Mouse (Mus musculus): ENCODE measurements around the gene Fitm2. TPM values are rescaled to one million over a fixed set of nuclear protein-coding genes. Genes with fewer than 3 reads are reported as not detected.

Fitm2 gene
- polyA plus RNA-seq, 1 experiment from 2014 or later = 3.8 TPM

DNA sequence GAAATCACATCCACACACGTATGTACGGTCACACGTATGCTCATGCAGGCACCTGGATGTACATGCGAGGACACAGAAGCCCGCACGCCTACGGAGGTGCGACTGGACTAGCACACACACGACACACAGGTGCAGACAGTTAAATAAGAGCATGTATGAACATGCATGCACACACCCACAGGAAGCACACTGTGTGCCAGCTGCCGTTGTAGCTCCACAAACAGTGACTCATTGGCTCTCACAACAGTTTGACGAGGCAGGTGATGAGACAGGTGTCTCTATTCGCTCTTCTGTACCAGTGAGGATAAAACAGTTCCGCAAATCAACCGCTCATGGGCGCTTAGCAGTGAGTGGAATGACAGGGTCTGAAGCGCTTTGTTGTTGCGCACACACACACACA, 18.2 kb upstream of the Fitm2 start:
- H3K4me2 ChIP-seq (ENCODE audit: low read depth, low read length) = no peak overlapping the region

DNA sequence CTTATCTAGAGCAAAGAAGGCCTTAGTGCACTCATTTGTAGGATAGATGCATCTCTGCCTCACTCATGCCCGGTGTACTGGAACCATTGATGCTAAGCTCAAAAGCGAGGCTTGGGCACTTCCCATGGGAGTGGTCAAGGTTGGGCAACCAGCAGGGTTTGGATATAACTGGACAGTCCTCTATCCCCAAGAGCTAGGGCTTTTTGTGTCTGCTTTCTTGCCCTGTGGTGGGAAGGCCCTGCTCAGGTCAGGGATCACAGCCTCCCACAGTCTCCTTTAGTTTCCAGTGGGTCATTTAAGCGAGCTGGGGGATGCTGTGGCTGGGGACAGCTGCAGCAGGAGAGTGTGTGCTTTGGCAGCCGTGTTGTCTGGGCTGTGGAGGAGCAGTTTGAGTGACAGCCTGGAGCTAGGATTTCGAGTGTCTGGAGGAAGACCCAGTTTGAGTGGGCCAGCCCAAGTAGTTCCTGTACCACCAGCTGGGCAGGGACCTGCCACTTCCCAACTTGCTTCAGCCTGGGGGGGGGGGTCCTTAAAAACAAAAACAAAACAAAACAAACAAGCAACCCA, 17.4 kb upstream of the Fitm2 start:
- 42% methylated on average over 5 of the region's 5 CpGs for WGBS (ENCODE audit: insufficient replicate concordance)

More for the DNA sequence above, 18.2 kb upstream of the Fitm2 start:
- H3K4me3 ChIP-seq (ENCODE audit: low read depth, low read length) = no peak overlapping the region
- no peaks in the 10 kb centered on the region for H3K4me1 ChIP-seq (ENCODE audit: control insufficient read depth, low read depth, low read length)
- H3K9me3 ChIP-seq (replicated peaks; ENCODE audit: control insufficient read depth, low read length) = no peaks in the 10 kb centered on the region
- 73% methylated on average over 17 of the region's 17 CpGs for WGBS (ENCODE audit: insufficient replicate concordance)
- ATAC-seq (ENCODE audit: low read depth) = no peak
- H3K9ac ChIP-seq (ENCODE audit: low read depth, low read length) = no peak overlapping the region
- H3K36me3 ChIP-seq (ENCODE audit: control insufficient read depth, insufficient read depth) = no peaks in the 10 kb centered on the region
- H3K27ac ChIP-seq (ENCODE audit: low read length) = no peak overlapping the region
- H3K27me3 ChIP-seq (ENCODE audit: control insufficient read depth, insufficient read depth, low read depth, low read length) = no peaks in the 10 kb centered on the region

DNA sequence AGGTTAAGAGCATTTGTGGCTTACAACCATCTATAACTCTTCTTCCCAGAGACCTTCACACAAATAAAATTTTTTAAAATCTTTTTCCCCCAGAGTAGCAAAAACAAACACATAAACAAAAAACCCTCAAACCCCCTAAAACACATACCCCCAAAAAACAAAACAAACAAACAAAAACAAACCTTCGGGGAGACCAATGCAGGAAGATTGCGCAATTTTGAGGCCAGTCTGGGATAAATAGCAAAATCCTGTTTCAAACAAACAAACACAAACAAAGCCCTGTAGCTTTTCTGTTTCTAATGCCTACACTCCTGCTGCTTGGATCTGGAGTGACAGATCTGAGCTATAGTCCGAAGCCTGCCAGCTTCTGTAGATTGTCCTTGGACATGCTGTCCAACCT, 14.9 kb upstream of the Fitm2 start:
- no peaks in the 10 kb centered on the region for H3K36me3 ChIP-seq (ENCODE audit: control insufficient read depth, insufficient read depth)
- H3K4me3 ChIP-seq (ENCODE audit: low read depth, low read length) = no peak overlapping the region
- no peak overlapping the region for H3K9ac ChIP-seq (ENCODE audit: low read depth, low read length)
- H3K4me2 ChIP-seq (ENCODE audit: low read depth, low read length) = no peak overlapping the region
- no peaks in the 10 kb centered on the region for H3K4me1 ChIP-seq (ENCODE audit: control insufficient read depth, low read depth, low read length)
- ATAC-seq (ENCODE audit: low read depth) = no peak
- WGBS (ENCODE audit: insufficient replicate concordance) = 58% methylated on average over 3 of the region's 3 CpGs
- H3K9me3 ChIP-seq (replicated peaks; ENCODE audit: control insufficient read depth, low read length) = no peaks in the 10 kb centered on the region
- H3K27me3 ChIP-seq (ENCODE audit: control insufficient read depth, insufficient read depth, low read depth, low read length) = no peaks in the 10 kb centered on the region
- H3K27ac ChIP-seq (ENCODE audit: low read length) = no peak overlapping the region

More for the DNA sequence above, 17.4 kb upstream of the Fitm2 start:
- Histone ChIP-seq H3K4me3 (ENCODE audit: low read depth, low read length) (no peak overlapping the region), H3K9me3 (replicated peaks; ENCODE audit: control insufficient read depth, low read length) (no peaks in the 10 kb centered on the region), H3K27ac (ENCODE audit: low read length) (no peak overlapping the region), H3K36me3 (ENCODE audit: control insufficient read depth, insufficient read depth) (no peaks in the 10 kb centered on the region), H3K4me1 (ENCODE audit: control insufficient read depth, low read depth, low read length) (no peaks in the 10 kb centered on the region), H3K9ac (ENCODE audit: low read depth, low read length) (no peak overlapping the region), H3K4me2 (ENCODE audit: low read depth, low read length) (no peak overlapping the region), H3K27me3 (ENCODE audit: control insufficient read depth, insufficient read depth, low read depth, low read length) (no peaks in the 10 kb centered on the region)
- no peak for ATAC-seq (ENCODE audit: low read depth)

DNA sequence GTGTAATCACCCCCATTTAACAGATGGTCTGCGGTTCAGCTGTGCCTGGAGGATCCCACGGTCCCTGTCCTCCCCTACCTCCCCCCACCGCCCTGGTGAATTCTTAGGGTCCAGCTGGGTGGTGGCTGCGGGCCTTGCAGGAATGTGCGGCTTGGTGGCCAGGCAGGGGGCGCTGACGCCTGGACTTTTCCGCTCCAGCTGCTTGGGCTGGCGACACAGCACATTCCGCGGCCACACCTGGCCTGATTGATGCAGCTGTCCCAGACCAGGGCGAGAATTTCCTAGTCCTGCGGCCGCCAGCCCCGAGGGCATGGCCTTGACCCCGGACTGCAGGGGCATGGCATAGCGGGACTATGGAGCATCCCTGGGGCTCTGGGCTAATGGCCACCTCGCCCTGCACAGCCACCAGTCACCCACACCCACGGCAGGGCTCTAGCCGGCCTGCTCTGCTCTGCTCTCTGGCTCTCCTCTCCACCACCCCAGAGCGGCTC, 9.2 kb upstream of the Fitm2 start:
- Histone ChIP-seq H3K36me3 (ENCODE audit: control insufficient read depth, insufficient read depth) (no peaks in the 10 kb centered on the region), H3K4me3 (ENCODE audit: low read depth, low read length) (no peak overlapping the region; the same call in 1 of the 2 replicates), H3K4me2 (ENCODE audit: low read depth, low read length) (peak overlapping the region; percentile 41), H3K9me3 (replicated peaks; ENCODE audit: control insufficient read depth, low read length) (no peaks in the 10 kb centered on the region), H3K27ac (ENCODE audit: low read length) (no peak overlapping the region), H3K27me3 (ENCODE audit: control insufficient read depth, insufficient read depth, low read depth, low read length) (peaks cover 14% of the 10 kb centered on the region), H3K4me1 (ENCODE audit: control insufficient read depth, low read depth, low read length) (no peaks in the 10 kb centered on the region), H3K9ac (ENCODE audit: low read depth, low read length) (no peak overlapping the region)
- ATAC-seq (ENCODE audit: low read depth) = peak; percentile 39
- 4% methylated on average over 21 of the region's 21 CpGs for WGBS (ENCODE audit: insufficient replicate concordance)

DNA sequence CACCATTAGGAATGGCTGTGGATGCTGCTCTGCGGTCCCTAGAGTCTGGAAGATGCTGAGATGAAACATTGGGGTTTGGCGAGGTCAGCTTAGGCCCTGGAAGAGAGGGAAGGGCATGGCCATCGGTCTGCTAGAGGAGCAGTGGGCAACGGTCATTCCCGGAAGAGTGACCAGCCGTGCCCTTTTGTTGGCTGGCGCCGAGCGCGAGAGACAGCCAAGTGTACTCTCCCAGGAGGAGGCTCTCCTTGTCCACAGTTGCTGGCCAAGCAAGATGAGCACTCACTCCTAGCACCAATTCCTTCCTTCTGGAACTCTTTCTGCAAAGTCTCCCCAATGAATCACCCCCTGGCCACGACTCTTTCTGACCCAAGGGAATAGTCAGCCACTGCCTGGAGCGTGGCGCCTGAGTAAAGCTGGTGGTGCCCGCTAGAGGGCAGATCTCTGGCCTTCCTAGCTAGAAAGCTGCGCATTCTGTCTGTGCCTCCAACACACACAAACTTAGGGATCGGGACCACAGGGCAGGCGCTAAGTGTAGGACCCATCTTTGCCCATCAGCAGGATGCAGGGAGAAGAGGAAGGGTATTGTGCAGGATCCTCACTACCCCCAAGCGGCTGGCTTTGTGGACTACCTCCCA, 7.9 kb upstream of the Fitm2 start:
- Histone ChIP-seq H3K9ac (ENCODE audit: low read depth, low read length) (no peak overlapping the region), H3K4me2 (ENCODE audit: low read depth, low read length) (no peak overlapping the region), H3K36me3 (ENCODE audit: control insufficient read depth, insufficient read depth) (no peaks in the 10 kb centered on the region), H3K27ac (ENCODE audit: low read length) (no peak overlapping the region), H3K9me3 (replicated peaks; ENCODE audit: control insufficient read depth, low read length) (no peaks in the 10 kb centered on the region), H3K4me3 (ENCODE audit: low read depth, low read length) (no peak overlapping the region), H3K4me1 (ENCODE audit: control insufficient read depth, low read depth, low read length) (no peaks in the 10 kb centered on the region), H3K27me3 (ENCODE audit: control insufficient read depth, insufficient read depth, low read depth, low read length) (peaks cover 14% of the 10 kb centered on the region)
- ATAC-seq (ENCODE audit: low read depth) = no peak
- WGBS (ENCODE audit: insufficient replicate concordance) = 46% methylated on average over 18 of the region's 18 CpGs

GRCm38 (mm10) chr2:163471710-163472465, 541 bp downstream of the Fitm2 start:
- Histone ChIP-seq H3K27me3 (ENCODE audit: control insufficient read depth, insufficient read depth, low read depth, low read length) (no peaks in the 10 kb centered on the region), H3K9me3 (replicated peaks; ENCODE audit: control insufficient read depth, low read length) (no peaks in the 10 kb centered on the region), H3K4me1 (ENCODE audit: control insufficient read depth, low read depth, low read length) (peaks cover 8% of the 10 kb centered on the region), H3K4me2 (ENCODE audit: low read depth, low read length) (peak overlapping the region; percentile 94), H3K36me3 (ENCODE audit: control insufficient read depth, insufficient read depth) (peaks cover 2% of the 10 kb centered on the region; the same call in 1 of the 2 replicates), H3K9ac (ENCODE audit: low read depth, low read length) (peak overlapping the region; percentile 84), H3K4me3 (ENCODE audit: low read depth, low read length) (peak overlapping the region; percentile 89), H3K27ac (ENCODE audit: low read length) (peak overlapping the region; percentile 71)
- ATAC-seq (ENCODE audit: low read depth) = peak; percentile 77
- 3% methylated on average over 36 of the region's 36 CpGs for WGBS (ENCODE audit: insufficient replicate concordance)

DNA sequence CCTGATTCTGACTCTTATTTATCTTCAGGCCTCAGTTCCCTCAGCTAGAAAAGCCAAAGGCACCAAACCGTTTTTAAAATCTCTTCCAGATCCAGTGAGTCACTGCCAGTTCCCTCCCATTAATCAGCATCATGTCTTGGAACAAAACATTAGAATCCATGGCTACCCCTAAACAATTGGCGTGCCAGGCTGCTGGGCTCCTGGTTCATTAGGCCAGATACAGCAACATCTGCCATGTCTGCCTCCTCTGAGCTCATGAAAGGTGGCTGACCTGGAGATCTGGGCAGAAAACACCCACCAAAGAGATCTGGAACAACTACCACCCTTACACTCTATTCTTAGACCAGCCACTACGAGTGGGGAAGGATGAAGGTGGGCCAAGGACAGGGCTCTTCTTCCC, 1.3 kb downstream of the Fitm2 start:
- ATAC-seq (ENCODE audit: low read depth) = no peak
- peak overlapping the region; percentile 84; the same call in 1 of the 2 replicates for H3K9ac ChIP-seq (ENCODE audit: low read depth, low read length)
- no peaks in the 10 kb centered on the region for H3K9me3 ChIP-seq (replicated peaks; ENCODE audit: control insufficient read depth, low read length)
- H3K27me3 ChIP-seq (ENCODE audit: control insufficient read depth, insufficient read depth, low read depth, low read length) = no peaks in the 10 kb centered on the region
- 65% methylated on average over 3 of the region's 3 CpGs for WGBS (ENCODE audit: insufficient replicate concordance)
- no peak overlapping the region for H3K27ac ChIP-seq (ENCODE audit: low read length)
- peaks cover 8% of the 10 kb centered on the region for H3K4me1 ChIP-seq (ENCODE audit: control insufficient read depth, low read depth, low read length)
- peak overlapping the region; percentile 89 for H3K4me3 ChIP-seq (ENCODE audit: low read depth, low read length)
- peak overlapping the region; percentile 94 for H3K4me2 ChIP-seq (ENCODE audit: low read depth, low read length)
- peaks cover 2% of the 10 kb centered on the region; the same call in 1 of the 2 replicates for H3K36me3 ChIP-seq (ENCODE audit: control insufficient read depth, insufficient read depth)

DNA sequence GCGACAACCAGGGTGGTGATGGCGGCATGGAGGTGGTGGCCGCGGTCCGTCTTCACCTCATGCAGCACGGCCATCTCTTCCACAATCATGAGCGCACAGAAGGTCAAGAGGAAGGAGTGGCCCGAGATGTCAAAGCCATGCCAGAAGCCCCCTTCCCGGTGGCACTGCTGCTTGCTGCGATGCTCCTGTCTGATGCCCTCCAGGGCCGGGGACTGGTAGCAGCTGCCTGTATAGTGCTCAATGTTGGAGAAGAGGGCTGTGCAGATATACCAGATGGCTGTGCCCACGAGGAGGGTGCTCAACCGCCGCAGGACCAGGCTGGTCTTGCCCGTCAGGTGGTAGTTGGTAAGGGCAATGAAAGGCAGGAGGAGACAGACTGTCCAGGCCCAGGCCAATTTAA, 2.7 kb downstream of the Fitm2 start:
- Histone ChIP-seq H3K4me3 (ENCODE audit: low read depth, low read length) (no peak overlapping the region), H3K27me3 (ENCODE audit: control insufficient read depth, insufficient read depth, low read depth, low read length) (no peaks in the 10 kb centered on the region), H3K4me2 (ENCODE audit: low read depth, low read length) (no peak overlapping the region), H3K4me1 (ENCODE audit: control insufficient read depth, low read depth, low read length) (peaks cover 8% of the 10 kb centered on the region), H3K36me3 (ENCODE audit: control insufficient read depth, insufficient read depth) (peaks cover 2% of the 10 kb centered on the region; the same call in 1 of the 2 replicates), H3K9me3 (replicated peaks; ENCODE audit: control insufficient read depth, low read length) (no peaks in the 10 kb centered on the region), H3K9ac (ENCODE audit: low read depth, low read length) (no peak overlapping the region), H3K27ac (ENCODE audit: low read length) (no peak overlapping the region)
- ATAC-seq (ENCODE audit: low read depth) = no peak
- 80% methylated on average over 15 of the region's 15 CpGs for WGBS (ENCODE audit: insufficient replicate concordance)

- Histone ChIP-seq H3K27ac (ENCODE audit: low read length) (no peak overlapping the region), H3K4me3 (ENCODE audit: low read depth, low read length) (no peak overlapping the region), H3K9ac (ENCODE audit: low read depth, low read length) (no peak overlapping the region), H3K4me2 (ENCODE audit: low read depth, low read length) (no peak overlapping the region), H3K27me3 (ENCODE audit: control insufficient read depth, insufficient read depth, low read depth, low read length) (no peaks in the 10 kb centered on the region), H3K9me3 (replicated peaks; ENCODE audit: control insufficient read depth, low read length) (no peaks in the 10 kb centered on the region), H3K4me1 (ENCODE audit: control insufficient read depth, low read depth, low read length) (peaks cover 8% of the 10 kb centered on the region), H3K36me3 (ENCODE audit: control insufficient read depth, insufficient read depth) (peaks cover 2% of the 10 kb centered on the region; the same call in 1 of the 2 replicates)
- WGBS (ENCODE audit: insufficient replicate concordance) = 73% methylated on average over 6 of the region's 6 CpGs
- no peak for ATAC-seq (ENCODE audit: low read depth)
Observed at GRCm38 (mm10) chr2:163468866-163469265, 3.6 kb downstream of the Fitm2 start.
